Mouse (Mus musculus) heart, embryonic 13.5 days (tissue): ENCODE results near the gene Vav1. TPM values are rescaled to one million over a fixed set of nuclear protein-coding genes. Genes with fewer than 3 reads are reported as not detected.

Experiments
- ATAC-seq: fragments of 200-750 bp; cut with Nextera tagmentation; 2 replicates; pipeline ENCODE4 v1.8.0; 2017; ENCODE audit warnings: moderate TSS enrichment; ENCODE audit not compliant: insufficient number of reproducible peaks, low FRiP score, low TSS enrichment; ENCODE audit errors: extremely low read depth
- H3K27ac ChIP-seq: fragments of 300-500 bp; sonication (generic); replicated peaks from 2 replicates; pipeline ENCODE4 v1.5.1; 2015; ENCODE audit warnings: moderate library complexity, mild to moderate bottlenecking, inconsistent platforms
- H3K27me3 ChIP-seq: fragments of 300-500 bp; sonication (generic); replicated peaks from 2 replicates; pipeline ENCODE4 v1.6.1; 2015; ENCODE audit warnings: mild to moderate bottlenecking, inconsistent platforms
- H3K36me3 ChIP-seq: fragments of 300-500 bp; sonication (generic); 2 replicates; pipeline ENCODE4 v1.6.1; 2015; ENCODE audit warnings: mild to moderate bottlenecking, inconsistent platforms
- H3K4me1 ChIP-seq: fragments of 300-500 bp; sonication (generic); 2 replicates; pipeline ENCODE4 v1.6.1; 2015; ENCODE audit warnings: inconsistent platforms
- H3K4me2 ChIP-seq: fragments of 300-500 bp; sonication (generic); 2 replicates; pipeline ENCODE4 v1.6.1; 2015; ENCODE audit warnings: inconsistent platforms, mild to moderate bottlenecking, moderate library complexity
- H3K4me3 ChIP-seq: fragments of 300-500 bp; sonication (generic); 2 replicates; pipeline ENCODE4 v1.5.1; 2015; ENCODE audit warnings: moderate library complexity, mild to moderate bottlenecking, inconsistent platforms
- H3K9ac ChIP-seq: fragments of 300-500 bp; sonication (generic); 2 replicates; pipeline ENCODE4 v1.6.1; 2015; ENCODE audit warnings: inconsistent platforms, mild to moderate bottlenecking, moderate library complexity
- H3K9me3 ChIP-seq: fragments of 300-500 bp; sonication (generic); 2 replicates; pipeline ENCODE4 v1.6.1; 2016; ENCODE audit warnings: inconsistent platforms
- WGBS: fragments of 180-500 bp; shearing (Covaris S2); methylation state at CpG from one replicate; pipeline ENCODE4 v1.1.7; 2015; ENCODE audit warnings: mixed read lengths; 5-methylcytosine and 5-hydroxymethylcytosine counted together
- polyA plus RNA-seq: library from polyadenylated mRNA; unstranded; fragments of >200 nt; fragmentation: Nextera tagmentation; extraction: Ambion mirVana; gene quantifications from 2 replicates; pipeline ENCODE4 v1.2.1, GENCODE M21; 2015

Vav1 gene
- polyA plus RNA-seq, 1 experiment from 2014 or later, result 2.4 TPM

DNA sequence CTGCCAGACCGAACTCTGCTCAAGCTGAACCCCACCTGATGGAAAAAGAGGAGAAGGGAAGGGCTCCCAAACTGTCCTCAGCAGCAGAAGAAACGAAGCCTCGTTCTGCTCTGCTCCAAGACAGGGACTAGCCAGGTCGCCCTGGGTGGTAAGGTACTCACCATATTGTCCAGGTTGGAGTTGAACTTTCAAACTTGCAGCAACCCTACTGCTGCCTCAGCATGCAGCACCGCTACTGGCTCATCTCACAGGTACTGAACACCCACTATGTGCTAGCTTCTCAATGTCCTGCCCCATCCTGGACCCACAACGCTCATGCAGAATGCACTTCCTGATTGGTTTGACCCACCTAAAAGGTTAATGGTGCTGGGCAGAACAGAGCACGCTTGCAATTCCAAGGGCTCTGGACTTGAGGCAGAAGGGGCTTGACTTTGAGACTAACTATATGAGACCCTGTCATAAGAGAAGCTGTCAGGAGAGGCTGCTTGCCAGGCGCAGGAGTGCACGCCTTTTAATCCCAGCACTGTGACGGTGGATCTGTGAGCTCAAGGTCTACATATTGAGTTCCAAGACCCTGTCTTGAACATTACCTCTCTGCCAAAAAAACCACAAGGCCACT, 33.5 kb upstream of the Vav1 start:
- Histone ChIP-seq H3K4me3 (no peak overlapping the region), H3K27ac (no peak overlapping the region), H3K9ac (no peak overlapping the region), H3K4me2 (0 out of 2 replicates have a peak overlapping the region, but pooled peaks have one; percentile 94), H3K36me3 (peaks cover 39% of the 10 kb centered on the region), H3K4me1 (peaks cover 21% of the 10 kb centered on the region), H3K27me3 (no peaks in the 10 kb centered on the region), H3K9me3 (no peaks in the 10 kb centered on the region)
- WGBS, result 84% methylated on average over 10 of the region's 10 CpGs
- no peak for ATAC-seq

DNA sequence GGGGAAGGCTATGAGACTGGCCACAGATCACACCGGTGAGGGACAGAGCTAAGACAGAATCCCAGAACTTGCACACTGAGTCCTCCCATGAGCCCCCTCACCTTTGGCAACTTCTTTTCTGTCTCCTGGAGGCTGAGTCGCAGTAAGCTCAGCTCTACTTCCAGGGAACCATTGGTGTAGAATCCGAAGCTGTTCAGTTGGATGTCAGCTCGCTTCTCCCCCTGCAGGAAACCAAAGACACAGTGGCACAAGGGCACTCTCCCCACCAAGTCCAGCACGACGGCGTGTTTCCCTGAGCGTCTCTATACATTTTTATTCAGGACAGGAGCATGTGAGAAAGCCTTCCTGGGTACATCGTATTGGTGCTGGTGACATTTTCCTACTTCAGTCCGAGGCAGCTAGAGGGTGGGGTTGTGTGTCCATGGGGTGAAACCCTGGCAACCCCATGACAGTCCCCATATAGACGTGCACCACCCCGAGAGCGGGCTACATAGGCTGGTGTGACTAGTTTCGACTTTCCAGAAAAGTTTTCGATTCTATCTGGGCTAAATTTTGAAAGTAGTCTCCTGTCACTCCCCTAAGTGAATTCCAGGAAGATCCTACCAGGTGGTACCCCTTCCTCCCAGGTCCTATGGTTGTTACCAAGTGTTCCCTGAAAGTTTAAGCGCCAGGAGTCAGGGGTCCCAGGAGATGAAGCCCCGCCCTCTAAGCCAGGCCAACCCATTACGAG, 32.1 kb upstream of the Vav1 start:
- Histone ChIP-seq H3K27ac (peak overlapping the region; percentile 92), H3K9ac (peak overlapping the region; percentile 90), H3K27me3 (no peaks in the 10 kb centered on the region), H3K9me3 (no peaks in the 10 kb centered on the region), H3K4me1 (peaks cover 32% of the 10 kb centered on the region), H3K4me2 (peak overlapping the region; percentile 94), H3K36me3 (peaks cover 31% of the 10 kb centered on the region), H3K4me3 (peak overlapping the region; percentile 69)
- 5% methylated on average over 18 of the region's 18 CpGs for WGBS
- ATAC-seq, result no peak

DNA sequence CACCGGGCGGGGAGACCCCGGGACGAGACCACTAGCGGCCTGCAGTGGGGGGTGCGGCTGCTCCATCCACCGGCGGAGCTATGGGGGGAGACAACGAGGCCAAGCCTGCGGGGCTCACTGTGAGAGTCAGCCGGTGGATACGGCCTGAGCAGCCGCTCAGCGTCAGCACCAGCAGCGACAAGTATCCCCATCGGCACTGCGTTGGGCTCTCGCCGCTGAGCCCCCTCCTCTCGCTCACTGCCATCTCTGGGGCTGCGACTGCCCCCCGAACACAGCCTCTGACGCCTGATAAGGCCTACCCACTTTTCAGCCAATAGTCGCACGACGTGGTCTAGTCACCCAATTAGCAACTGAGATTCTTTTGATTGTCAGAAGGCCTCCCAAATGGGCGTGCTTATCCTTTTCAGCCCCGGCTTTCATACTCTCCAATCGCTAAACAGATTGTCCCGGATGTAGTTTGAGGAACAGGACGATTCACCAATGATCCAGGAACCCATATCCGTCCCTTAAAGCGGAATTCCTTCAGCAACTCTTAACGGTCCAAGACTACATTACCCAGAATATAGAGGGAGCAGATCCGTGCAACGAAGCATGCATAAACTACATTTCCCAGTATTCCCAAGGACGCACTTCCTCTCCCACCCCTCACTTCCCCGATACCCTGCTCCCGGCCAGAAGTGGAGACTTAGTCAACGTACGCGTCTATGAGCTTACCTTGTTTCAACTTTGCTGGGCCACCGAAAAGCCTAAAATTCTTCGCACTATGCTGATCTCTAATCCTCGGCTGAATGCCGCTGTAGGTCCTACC, 31.3 kb upstream of the Vav1 start:
- Histone ChIP-seq H3K36me3 (peaks cover 26% of the 10 kb centered on the region), H3K9me3 (no peaks in the 10 kb centered on the region), H3K9ac (peak overlapping the region; percentile 90), H3K27me3 (no peaks in the 10 kb centered on the region), H3K4me1 (peaks cover 32% of the 10 kb centered on the region), H3K4me2 (peak overlapping the region; percentile 99), H3K4me3 (peak overlapping the region; percentile 69), H3K27ac (peak overlapping the region; percentile 95)
- WGBS, result under 1% methylated on average over 46 of the region's 46 CpGs
- peak; percentile 84 for ATAC-seq

DNA sequence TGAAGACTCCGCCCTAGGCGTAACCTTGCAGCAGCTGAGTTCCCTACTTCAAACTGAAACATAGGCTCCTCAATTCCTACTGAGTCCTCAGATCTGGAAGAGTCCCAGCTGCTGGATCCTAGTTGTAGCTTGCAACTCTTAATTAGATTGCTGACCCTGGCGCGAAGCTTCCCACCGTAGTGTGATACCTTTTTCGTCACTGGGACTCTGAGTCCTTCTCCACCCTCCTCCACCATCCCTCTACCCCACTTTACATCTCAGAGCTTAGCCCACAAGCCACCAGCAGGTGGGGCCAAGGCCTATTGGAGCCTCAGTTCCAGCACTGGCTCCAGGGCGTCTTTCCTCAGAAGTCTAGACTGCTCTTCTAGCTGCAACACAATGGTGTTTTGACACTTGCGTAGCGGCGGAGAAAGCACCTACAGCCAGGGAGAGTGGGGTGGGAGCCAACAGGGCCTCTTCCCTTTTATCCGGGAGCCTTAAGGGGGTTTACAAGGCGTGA, 30.6 kb upstream of the Vav1 start, which contains the start of gene Gpr108:
Gpr108 (minus strand) TSS at position 246 of the 499 bp plus-strand sequence.
- WGBS, result under 1% methylated on average over 12 of the region's 12 CpGs
- Histone ChIP-seq H3K27me3 (no peaks in the 10 kb centered on the region), H3K9me3 (no peaks in the 10 kb centered on the region), H3K36me3 (peaks cover 22% of the 10 kb centered on the region), H3K9ac (peak within 1 kb of the TSS; percentile 90), H3K4me3 (peak within 1 kb of the TSS; percentile 69), H3K4me2 (peak within 1 kb of the TSS; percentile 99), H3K4me1 (peaks cover 32% of the 10 kb centered on the region), H3K27ac (peak within 1 kb of the TSS; percentile 95)
- ATAC-seq, result peak; percentile 35; the same call in 1 of the 2 replicates

DNA sequence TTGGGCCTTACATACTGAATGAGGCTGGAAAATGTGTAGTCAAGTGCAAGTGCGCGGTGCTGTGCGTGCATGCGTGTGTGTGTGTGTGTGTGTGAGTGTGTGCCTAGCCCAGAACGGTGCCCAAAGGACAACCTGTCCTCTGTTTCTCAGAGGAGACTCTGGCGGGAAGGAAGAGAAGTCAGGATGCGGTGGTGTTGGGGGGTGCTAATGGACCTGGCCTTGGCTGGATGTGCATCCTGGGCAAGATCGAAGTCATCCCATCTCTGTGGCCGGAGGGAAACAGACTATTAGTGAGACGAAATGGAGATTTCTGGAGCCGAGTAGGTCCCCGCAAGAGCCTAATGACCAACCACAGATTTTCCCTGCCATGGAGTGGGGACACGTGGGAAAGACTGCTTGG, 30.1 kb upstream of the Vav1 start:
- peak overlapping the region; percentile 79 for H3K9ac ChIP-seq
- H3K4me1 ChIP-seq, result peaks cover 32% of the 10 kb centered on the region
- peak overlapping the region; percentile 95 for H3K27ac ChIP-seq
- H3K4me2 ChIP-seq, result peak overlapping the region; percentile 99
- no peaks in the 10 kb centered on the region for H3K27me3 ChIP-seq
- 6% methylated on average over 13 of the region's 13 CpGs for WGBS
- no peak for ATAC-seq
- peak overlapping the region; percentile 69 for H3K4me3 ChIP-seq
- peaks cover 25% of the 10 kb centered on the region for H3K36me3 ChIP-seq
- H3K9me3 ChIP-seq, result no peaks in the 10 kb centered on the region

DNA sequence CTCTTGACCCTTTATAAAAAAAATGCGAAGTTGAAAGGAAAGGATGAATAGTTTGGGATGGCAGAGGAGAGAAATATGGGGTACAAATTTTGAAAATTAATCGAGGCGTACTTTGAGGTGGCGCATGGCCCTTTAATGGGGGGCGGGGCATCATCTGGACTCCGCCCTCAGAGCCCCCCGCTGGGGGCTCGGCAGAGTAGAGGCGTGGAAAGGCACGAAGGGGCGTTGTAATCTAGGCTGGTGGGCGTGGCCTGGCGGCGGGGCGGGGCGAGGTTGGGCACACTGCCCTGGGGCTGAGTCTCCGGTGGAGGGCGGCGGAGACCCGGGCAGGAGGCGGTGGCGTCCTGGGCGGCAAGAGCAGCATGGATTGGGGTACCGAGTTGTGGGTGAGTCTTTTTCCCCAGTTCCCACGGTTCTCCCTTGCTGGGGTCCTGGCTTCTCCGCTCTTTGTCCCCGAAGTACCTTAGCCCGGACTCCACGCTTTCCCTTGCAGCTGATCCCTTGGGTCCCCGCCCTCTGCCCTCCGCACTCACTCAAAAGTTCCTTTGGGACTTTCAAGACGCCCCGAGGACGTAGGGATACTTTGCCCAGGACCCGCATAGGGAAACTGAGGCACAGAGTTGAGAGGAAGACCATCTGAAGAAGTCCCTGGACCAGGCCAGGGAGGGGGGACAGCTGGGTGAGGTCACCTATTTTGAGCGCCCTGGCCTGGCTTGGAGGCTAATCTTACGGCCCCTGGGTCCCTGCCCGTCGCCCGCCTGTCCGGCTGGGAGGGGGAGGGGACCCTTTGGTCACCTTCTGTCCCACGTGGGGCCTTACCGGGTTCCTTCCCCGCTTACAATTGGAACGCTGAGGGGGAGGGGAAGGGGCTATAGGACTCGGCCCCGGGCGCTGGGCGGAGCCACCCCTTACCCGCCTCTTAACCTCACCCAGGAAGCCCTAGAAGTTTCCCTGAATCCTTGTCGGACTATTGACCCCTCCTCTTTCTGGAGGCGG, 29.4 kb upstream of the Vav1 start, which contains the start of gene Trip10:
Trip10 (plus strand) TSS at position 270 of the 996 bp plus-strand sequence.
- Histone ChIP-seq H3K4me2 (peak within 1 kb of the TSS; percentile 99), H3K27me3 (no peaks in the 10 kb centered on the region), H3K9me3 (no peaks in the 10 kb centered on the region), H3K36me3 (peaks cover 26% of the 10 kb centered on the region), H3K27ac (peak within 1 kb of the TSS; percentile 95), H3K4me3 (peak within 1 kb of the TSS; percentile 69), H3K9ac (peak within 1 kb of the TSS; percentile 84), H3K4me1 (peaks cover 32% of the 10 kb centered on the region)
- under 1% methylated on average over 50 of the region's 52 CpGs for WGBS
- ATAC-seq, result peak; percentile 70

DNA sequence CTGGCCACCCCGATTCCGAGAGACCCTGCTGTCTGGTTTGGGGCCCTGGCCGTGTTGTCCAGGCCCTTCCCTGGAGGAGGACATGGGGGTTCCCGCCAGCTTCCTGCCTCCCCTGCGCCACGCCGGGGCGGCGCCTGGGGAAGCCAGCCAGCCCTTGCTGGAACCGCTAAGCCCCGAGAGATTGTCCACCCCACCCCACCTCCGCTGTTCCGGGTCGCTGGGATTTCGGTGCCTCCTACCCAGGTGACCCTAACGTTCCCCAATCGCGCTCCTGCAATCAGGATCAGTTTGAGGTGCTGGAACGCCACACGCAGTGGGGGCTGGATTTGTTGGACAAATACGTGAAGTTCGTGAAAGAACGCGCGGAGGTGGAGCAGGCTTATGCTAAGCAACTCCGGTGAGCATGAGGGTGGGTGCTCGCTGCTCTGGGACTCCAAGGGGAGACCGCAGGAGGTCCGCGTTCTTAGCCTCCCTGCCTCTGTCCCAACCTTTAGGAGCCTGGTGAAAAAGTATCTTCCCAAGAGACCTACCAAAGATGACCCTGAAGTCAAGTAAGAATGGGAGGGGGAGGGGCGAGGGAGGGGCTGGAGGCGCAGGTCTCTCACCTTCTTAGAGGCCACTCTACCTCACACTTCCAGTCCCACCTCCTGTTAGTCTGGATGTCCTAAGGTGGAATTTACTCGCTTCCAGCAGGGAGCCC, 28.3 kb upstream of the Vav1 start:
- H3K9me3 ChIP-seq, result no peaks in the 10 kb centered on the region
- WGBS, result 3% methylated on average over 33 of the region's 33 CpGs
- H3K9ac ChIP-seq, result peak overlapping the region; percentile 84
- ATAC-seq, result no peak
- peaks cover 29% of the 10 kb centered on the region for H3K36me3 ChIP-seq
- H3K27ac ChIP-seq, result peak overlapping the region; percentile 79
- H3K4me2 ChIP-seq, result peak overlapping the region; percentile 99
- peaks cover 32% of the 10 kb centered on the region for H3K4me1 ChIP-seq
- H3K4me3 ChIP-seq, result peak overlapping the region; percentile 69
- no peaks in the 10 kb centered on the region for H3K27me3 ChIP-seq

DNA sequence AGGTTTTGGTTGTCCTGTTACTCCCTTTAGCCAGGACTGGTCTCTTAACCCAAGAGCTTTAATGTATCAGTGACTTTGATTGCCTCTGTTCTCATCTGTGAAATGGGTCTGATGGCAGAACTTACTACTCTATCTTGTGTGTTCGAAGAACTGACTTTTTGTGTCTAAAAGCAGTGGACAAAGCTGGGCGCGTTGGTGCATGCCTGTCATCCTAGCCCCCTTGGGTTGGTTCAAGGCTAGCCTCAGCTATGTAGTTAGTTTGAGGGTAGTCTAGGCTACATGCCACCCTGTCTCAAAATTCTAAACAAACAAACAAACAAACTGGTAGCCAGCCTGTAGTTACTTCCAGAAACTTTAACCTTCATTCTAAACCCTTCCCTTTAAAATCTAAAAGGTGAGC, 27.5 kb upstream of the Vav1 start:
- 89% methylated on average over 3 of the region's 3 CpGs for WGBS
- Histone ChIP-seq H3K4me2 (peak overlapping the region; percentile 99), H3K4me1 (peaks cover 26% of the 10 kb centered on the region), H3K4me3 (no peak overlapping the region; the same call in 1 of the 2 replicates), H3K36me3 (peaks cover 36% of the 10 kb centered on the region), H3K9ac (no peak overlapping the region), H3K27me3 (no peaks in the 10 kb centered on the region), H3K27ac (no peak overlapping the region), H3K9me3 (no peaks in the 10 kb centered on the region)
- no peak for ATAC-seq

DNA sequence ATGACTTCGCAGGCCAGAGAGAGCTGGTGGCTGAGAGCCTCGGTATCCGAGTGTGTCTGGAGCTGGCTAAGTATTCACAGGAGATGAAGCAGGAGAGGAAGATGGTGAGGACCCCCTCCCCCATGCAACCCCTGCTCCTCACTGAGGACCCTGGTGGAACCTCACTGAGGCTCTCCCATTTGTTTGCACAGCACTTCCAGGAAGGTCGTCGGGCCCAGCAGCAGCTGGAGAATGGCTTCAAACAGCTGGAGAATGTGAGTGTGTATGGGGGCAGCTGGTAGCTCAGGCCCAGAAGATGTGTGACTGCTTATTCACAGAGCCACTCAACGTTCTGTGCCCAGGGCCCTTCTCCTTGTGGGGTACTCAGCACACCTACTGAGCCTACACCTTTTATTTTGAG, 25.6 kb upstream of the Vav1 start:
- H3K36me3 ChIP-seq, result peaks cover 54% of the 10 kb centered on the region
- H3K9ac ChIP-seq, result no peak overlapping the region
- peaks cover 21% of the 10 kb centered on the region for H3K4me1 ChIP-seq
- no peak overlapping the region for H3K4me2 ChIP-seq
- no peak overlapping the region for H3K4me3 ChIP-seq
- H3K27me3 ChIP-seq, result no peaks in the 10 kb centered on the region
- no peaks in the 10 kb centered on the region for H3K9me3 ChIP-seq
- ATAC-seq, result no peak
- H3K27ac ChIP-seq, result no peak overlapping the region
- WGBS, result 67% methylated on average over 6 of the region's 6 CpGs

DNA sequence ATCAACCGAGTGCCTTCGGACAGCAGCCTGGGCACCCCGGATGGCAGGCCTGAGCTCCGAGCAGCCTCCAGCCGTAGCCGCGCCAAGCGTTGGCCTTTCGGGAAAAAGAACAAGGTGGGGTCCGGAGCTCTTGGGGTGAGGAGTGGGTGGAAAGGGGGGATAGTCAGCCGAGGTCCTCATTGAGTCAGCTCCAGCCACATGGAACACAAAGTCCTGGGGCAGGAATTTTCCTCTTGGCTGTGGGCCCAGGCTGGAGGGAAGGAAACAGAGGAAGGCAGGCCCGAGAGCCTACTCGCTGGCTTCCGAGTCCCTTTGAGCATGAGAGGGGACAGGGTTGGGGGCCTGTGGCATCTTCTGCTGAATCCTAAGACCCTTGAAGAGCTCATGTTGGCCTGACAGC, 23.5 kb upstream of the Vav1 start:
- no peak overlapping the region for H3K9ac ChIP-seq
- H3K9me3 ChIP-seq, result no peaks in the 10 kb centered on the region
- H3K4me1 ChIP-seq, result peaks cover 14% of the 10 kb centered on the region
- H3K4me2 ChIP-seq, result no peak overlapping the region
- WGBS, result 86% methylated on average over 14 of the region's 14 CpGs
- H3K27ac ChIP-seq, result no peak overlapping the region
- peaks cover 74% of the 10 kb centered on the region for H3K36me3 ChIP-seq
- no peak overlapping the region for H3K4me3 ChIP-seq
- no peaks in the 10 kb centered on the region for H3K27me3 ChIP-seq
- ATAC-seq, result no peak
